Mouse (Mus musculus) adrenal gland, adult 2 months (tissue): Measurements from ENCODE around the gene Msi2. TPM values are rescaled to one million over a fixed set of nuclear protein-coding genes. Genes with fewer than 3 reads are reported as not detected.

Experiments used
- DNase-seq: peaks from one replicate; pipeline ENCODE4 v3.0.0; 2021
- polyA plus RNA-seq: library from polyadenylated mRNA; depleted of rRNA; stranded (reverse); fragments of >200 nt; gene quantifications from 2 replicates; pipeline ENCODE4 v1.2.3, GENCODE M21; 2012
- total RNA-seq, 2 experiments: library from RNA; stranded (reverse); gene quantifications; 2 replicates each; pipeline ENCODE4 v1.2.3; 2021

Gene Msi2
- total and polyA plus RNA-seq, 3 experiments, result 39.1 to 214 (median 205) TPM

DNA sequence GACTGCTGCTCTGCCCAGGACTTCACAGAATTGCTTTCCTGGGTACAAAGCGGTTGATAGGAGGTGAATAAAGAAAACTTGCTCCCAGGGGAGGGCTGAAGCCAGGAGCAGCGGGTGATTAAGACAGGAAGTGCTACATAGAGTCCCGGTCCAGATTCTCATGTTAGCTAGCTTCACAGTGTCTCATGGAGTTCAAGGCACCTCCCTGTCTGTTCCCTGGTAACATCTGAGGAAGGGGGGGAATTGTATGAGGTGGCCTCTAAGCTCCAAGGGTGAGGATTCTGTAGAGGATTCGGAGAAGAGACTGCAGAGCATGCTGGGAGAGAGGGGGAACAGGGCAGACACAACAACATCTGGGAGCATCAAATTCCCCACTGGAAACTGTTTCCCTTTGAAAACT is 233.2 kb downstream of the Msi2 start:
- DNase-seq, result no peak

DNA sequence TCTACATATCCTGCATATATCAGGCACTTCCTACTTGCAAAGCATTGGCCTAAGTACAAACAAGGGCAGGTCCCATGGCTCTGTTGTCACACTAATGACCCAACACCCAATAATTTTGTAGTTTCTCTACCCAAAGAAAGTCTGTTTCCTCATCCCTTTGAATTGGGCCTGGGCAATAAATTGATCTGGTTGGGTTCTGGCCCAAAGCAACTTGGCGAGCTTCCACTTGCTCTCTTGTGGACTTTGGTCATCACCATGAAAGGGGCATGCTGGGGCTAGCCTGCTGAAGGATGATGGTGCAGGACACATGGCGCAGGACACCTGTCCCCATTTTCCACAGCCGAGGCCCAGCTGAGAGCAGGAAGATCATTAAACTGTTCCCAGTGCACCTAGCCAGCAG is 234.3 kb downstream of the Msi2 start:
- no peak for DNase-seq

DNA sequence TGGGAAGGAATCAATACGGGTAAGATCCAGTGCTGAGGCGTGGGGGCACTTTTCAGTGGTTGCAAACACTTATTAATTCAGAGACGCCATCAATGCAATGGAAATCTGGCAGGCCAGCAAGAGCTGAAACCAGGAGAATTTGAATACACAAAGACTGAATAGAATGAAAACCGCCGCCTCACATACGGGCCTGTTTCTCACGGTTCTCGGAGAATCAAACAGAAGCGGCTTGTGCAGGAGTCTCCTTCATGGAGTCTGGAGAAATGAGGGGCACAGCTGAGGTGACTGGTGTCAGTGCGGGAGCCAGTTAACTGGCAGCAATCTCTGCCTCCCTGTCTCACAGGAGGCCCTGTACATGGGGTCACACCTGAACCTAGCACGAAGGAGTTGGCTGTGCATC is 235.7 kb downstream of the Msi2 start:
- DNase-seq, result no peak

DNA sequence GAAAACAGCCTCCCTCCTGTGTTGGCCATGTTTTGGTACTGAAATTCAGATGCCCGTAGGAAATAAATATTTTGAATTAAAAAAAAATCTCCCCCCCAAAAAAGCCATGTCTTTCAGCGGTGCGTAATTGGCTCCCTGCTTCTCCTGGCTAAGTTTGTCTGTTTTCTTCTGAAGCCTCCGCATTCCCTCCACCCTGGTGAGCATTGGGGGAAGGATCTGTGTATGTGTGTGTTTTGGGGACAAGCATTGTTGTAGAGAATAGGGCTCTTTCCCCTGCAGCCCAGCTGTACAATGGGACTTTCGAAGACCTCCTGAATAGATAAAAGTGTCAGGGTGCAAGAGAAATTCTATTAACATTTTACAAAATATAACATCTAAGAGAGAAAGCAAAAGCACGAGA is 236.1 kb downstream of the Msi2 start:
- DNase-seq, result no peak

DNA sequence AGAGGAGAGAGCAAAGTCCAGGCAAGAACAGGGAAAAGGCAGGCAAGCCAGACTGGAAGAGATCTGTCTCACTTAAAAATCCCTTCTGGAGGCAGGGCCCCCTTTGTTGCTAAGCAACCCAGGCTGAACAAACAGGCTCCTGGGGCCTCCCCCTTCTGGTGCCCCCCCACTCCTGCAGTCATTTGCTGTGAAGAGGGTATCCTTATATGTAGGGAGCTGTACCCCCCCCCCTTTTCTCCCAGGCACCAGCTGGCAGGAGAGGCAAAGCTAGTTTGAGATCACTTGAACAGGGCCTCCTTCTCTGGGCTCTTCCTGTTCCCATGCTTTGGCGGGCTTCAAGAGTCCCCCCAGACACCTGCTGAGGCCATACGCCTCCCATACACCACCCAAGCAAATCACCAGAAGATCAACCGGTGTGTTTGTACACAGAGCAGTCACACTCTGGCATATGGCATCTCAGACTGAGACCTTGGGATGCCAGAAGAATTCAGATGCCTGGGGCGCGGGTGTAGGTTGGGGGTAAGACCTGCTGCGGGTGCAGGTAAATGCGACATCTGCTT is 236.6 kb downstream of the Msi2 start:
- DNase-seq, result no peak

DNA sequence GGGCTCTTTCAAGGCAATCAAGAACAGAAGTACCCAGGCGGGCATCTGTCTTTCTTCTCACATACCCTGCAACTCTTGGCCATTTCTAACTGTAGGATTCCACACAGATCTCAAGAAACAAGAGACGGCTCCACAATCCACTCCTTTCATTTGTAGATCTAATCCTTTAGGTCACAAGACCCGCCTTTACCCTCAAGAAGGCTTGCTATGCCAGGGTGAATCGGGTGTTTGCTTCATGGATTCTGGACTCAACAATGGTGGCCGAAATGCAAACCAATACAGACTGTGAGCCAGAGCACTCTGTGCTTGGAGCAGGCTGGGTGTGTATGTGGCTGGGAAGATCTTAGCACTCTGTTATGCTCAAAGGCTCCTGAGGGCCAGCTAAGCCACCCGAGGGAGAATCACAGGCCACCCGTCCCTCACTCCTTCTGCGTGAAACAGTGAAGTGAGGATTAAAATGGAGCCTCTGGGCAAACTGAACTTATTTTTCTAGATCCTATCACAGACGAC is 237.2 kb downstream of the Msi2 start:
- no peak for DNase-seq

DNA sequence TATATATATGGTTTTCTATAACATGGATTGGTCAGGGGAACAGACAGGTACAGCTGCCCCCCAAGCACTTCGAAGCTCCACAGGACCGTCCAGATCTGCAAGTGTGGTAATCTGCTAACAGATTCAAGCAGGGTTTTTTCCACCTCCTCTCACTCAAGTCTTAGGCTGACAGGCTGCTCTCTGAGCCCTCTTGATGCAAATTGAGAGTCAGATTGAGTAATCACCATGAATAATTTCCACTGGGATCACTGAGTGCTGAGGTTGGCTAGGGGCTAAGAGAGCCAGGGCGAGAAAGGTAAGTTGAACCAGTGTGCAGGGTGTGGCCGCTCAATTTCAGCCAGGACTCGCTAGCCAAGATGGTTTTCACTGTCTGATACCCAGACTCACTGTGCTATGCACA is 238.8 kb downstream of the Msi2 start:
- no peak for DNase-seq

DNA sequence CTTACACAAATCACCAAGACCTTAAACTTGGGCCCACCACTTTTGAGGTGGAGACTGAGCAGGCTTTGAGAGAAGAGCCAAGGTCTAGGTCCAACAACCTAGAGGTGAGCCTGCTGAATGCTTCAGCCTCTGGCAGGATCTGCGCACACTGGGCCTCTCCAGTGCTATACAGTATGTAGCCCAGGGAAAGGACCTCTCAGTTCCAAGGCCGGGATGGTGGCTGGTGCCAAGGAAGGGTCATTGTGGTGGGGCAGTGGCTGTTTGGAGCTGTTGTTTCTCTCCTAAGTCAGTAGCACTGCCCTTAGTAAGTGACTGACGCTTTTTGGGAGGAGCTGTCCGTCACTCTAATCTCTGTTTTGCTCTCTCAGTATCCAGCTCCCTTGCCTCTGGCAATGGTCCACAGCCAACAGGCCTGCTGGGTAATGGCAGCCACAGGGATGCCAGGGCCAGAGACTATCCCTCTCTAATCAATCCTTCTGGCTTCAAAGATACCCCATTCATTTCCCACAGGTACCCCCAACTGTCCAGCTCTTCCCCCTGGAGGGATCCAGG is 243.3 kb downstream of the Msi2 start:
- DNase-seq, result peak; percentile 56

DNA sequence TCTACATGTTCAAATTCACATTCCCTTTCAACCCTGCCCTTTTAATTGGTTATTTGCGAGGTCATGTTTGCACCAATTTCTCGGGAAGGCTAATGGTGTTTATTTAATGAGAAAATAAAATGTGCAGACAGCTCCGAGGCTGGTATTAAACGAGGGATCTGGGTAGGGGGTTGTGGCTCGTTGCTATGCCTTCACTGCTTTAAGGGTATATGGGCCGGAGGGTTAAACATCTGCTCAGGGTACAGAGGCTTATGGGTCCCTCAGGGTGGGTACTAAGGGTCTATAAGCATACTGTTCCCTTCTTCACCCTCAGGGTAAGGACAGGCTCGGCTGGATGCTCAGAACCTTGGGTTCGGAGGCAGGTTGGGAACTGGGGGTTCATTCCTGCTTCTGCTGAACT is 245.6 kb downstream of the Msi2 start:
- DNase-seq, result no peak

DNA sequence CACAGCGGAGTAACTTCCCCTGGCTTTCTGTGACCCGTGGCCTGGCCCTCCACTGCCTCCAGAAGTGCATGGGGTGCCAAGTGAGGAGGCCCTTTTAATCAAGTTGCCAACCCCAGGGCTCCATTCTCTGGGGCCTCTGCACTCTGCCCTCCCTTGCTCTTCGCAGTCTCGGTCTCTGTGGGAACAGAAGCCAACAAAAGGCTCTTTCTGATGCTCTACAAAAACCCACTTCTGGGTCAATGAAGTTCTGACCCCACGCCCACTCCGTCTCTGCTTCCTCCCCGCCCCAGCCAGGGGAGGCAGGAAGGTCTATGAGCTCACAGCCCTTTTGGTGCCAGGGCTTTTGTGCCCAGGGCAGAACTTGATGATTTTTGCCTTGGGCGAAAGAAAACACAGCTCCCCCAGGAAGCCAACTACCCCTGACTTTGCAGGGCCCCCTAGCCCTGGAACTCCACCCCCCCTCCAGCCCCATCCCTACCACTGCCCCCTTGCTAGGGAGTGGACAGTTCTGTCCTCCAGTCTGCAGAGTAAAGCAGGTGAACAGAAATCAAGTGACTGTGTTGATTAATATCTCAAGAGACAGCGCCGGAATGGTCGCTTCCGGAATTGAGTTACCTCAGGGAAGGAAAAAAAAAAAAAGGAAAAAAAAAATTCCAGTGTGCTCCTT is 246.2 kb downstream of the Msi2 start:
- DNase-seq, result peak; percentile 49

DNA sequence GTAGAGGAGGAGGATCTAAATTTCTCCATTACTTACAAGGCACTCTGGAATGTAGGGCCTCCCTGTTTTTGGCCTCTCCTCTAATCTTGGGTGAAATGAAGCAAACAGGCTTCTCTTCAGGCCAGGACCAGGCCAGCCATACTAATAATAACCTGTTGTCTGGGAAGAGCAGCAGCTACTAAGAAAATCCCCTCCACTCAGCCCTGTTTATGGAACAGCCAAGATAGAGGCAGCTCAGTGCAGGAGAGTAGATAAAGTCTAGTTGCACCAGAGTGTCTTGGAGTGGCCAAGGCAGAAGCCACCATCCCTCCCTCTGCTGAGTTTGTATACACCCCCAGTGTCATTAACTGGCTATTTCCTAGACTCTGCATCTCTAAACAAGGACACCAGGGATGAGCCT is 247.7 kb downstream of the Msi2 start:
- DNase-seq, result no peak

DNA sequence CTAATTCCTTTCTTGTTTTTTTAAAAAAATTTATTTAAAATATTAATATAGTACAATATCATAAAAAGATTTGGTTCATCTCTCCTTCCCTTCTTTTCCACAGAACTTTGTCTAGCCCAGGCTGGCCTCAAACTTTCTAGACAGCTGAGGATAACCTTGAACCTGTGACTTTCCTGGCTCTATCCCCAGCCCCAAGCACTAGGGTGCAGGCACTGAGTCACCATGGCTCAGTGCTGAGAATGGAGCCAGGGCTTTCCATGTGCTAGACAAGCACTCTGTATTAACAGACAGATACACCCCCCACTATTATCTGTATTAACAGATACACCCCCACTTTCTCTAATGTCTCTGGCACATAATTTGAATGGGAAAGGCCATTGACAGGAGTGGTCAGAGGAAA is 249.3 kb downstream of the Msi2 start:
- peak; percentile 75 for DNase-seq

DNA sequence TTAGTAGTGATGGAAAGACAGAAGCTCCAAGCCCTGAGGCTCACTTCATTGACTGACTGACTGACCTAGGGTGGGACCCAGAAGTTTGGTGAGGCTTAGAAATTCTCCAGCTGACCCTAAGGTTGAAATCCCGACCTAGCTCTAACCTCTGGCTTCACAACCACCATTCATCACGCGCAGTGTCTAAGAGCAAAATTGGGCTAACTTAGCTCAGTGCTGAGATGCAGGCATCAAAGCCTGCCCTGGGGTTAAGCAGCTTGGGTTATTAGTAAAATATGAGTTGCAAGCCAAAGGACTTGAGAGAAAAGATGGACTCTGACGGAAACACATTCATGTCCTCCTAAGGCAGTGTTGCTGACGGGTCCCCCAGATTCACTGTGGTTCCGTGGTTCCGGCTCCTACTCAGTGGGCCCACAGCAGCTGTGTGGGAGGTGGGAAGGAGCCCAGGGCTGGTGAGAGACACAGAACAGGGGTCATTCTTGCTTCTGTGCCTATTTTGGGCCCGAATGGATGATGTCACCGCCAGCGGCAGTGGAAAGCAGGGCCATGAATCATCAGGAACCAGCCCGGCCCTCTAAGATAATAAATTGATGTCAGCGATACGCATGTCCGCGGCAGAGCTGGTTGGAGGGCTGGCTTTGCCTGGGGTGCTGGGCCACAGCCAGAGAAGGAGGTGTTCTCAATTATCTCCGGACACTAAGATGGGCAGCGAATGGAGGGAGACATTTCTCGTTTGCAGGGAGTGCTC is 250.6 kb downstream of the Msi2 start:
- DNase-seq, result peak; percentile 93

DNA sequence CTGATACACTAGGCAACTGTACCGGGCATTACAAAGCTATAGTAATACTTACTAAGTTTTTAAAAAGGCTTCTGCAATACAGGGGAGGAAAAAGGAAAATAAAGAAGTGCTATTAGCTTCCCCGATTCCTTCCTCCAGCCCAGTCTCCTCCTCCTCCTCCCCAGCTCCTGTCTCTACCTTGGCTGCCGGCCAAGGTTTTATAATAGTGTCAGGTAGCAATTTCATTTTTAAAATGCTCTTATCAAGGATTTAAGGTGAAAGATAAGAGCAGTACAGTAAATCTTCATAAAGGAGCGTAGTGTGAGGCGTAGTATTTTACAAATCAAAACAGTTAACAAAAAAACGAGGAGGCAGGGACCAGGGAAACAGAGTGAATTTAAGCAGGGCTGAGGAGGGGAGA is 254.4 kb downstream of the Msi2 start:
- DNase-seq, result no peak

DNA sequence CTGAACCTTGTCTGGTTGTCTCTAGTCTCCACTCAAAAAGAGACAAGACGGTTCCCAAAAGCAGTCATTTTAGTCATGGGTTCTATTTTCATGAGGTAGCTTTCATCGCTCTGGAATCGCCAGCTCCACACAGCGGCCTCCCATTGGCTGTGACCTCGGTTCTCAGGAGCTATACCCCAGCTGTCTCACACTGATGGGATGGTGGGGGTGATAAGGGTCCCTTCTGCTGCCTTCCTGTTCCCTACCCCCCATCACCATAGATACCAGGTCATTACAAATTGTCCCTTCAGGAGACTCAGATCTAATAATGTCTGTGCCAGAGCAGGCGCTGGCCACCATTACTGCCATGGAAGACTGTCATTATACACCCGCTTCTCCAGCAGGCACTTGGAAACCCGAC is 255.5 kb downstream of the Msi2 start:
- no peak for DNase-seq

DNA sequence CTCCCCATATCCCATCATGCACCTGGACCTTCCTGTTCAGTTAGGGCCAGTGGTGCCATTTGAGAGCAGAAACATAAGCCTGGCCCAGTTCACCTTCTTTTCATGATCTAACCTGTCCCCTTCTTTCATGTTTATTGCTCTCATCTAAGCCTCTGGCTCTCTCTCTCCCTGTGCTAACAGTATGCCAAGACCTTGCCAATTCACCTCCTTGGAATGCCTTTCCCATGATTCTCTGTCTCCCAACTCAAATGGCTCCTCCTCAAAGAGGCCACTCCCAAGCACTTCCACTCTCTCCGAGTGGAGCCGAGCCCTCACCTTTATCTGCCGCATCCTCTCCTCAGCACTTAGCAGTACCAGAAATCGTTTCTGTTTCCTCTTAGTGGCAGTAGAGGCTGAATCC is 256.7 kb downstream of the Msi2 start:
- no peak for DNase-seq

DNA sequence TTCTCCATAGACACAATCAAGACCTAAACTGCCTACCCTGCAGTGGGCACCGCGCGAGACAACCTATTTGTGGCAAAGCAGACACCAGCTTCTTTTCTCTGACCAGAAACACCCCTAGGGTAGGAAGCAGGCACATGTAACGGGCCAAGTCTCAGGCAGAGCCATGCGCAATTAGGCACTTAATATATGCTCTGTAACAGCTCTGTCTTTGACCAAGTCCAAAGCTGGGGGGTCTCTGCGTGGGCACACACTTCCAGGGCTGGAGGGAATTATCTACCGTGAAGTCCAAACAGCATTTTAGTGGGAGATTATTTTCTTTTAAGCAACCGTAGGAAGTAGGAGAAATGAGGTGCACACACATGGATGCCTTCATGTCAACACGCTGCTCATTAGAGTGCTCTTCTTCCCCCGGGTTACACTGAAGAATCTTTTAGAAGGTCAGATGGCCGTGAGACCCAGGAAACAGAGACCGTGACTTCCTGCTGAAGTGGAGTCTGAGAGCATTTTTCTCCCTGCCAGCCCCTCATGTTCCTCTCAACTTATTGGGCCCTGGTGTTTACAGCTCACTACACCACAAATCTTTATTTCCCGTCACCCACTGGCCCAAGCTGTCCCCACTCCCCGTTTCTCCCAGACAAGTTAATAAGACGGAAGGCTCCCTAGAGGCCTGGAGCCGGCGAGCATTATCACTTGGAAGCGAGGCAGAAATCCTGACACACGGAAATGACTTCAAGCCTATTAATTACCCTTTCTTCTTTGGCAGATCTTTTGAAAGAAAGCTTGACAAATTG is 258.2 kb downstream of the Msi2 start:
- DNase-seq, result no peak

DNA sequence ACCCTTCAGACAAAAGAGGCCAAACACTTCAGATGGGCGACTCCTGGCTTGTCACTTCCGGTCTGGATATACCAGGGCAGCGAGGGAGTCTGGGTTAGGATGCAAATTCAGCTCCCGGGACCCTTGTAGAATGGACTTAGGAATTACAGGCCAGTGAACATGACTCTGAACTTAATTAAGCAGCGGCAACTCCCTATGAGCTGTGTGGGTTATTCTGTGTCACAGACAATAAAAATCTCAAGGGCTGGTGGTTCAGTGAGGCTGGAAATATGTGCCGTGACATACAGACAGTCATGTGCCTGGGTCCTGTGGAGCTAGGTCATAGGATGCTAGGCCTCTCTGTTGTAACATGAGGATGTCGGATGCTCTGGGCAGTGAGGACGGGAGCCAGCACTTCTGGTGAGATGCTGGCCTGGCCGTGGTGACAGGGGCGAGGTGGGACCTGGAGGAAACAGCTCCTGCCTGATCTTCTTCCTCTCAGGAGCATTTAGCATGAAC is 261.0 kb downstream of the Msi2 start:
- DNase-seq, result no peak

DNA sequence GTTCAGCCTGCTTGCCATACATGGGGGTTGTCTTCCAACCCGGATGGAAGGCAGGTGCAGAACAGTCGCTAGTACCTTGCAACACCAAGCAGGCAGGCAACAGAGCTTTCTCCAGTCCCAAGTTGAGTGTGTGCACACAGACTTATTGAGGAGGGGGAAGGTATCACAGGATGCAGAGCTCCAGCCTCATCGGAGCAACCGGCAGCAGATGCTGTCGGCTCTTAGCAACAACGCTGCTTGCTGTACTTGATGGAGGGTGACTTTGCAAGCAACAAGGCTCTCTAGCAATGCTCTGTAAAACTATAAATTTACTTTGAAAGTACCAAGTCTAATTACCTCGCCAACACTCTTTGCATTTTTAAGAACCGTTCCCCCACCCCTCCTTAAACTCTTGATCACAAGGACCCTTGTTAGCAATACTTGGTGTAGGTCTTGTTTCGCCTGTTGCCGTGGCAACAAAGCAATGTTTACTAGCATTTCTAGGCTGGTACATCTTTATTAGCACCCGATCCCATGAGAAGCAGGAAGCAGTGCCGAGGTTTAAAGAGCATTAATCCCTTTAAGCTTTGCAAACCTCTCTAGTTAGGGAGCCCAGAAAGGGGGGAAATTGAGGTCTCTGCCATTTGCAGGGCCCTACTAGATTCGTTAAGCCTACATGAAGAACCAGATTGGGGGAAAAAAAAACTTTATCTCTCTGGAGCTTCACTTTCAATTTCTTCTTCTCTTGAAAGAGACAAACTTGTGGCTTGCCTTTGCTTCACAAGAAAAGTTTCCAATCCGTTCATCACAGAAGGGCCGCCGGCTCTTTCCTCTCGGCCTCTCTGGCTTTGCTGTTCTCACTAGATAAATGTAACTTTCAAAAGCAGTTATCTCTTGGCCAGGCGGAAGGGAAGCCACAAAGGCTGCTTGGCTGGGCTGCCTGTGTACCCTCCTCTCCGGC is 263.2 kb downstream of the Msi2 start:
- no peak for DNase-seq

DNA sequence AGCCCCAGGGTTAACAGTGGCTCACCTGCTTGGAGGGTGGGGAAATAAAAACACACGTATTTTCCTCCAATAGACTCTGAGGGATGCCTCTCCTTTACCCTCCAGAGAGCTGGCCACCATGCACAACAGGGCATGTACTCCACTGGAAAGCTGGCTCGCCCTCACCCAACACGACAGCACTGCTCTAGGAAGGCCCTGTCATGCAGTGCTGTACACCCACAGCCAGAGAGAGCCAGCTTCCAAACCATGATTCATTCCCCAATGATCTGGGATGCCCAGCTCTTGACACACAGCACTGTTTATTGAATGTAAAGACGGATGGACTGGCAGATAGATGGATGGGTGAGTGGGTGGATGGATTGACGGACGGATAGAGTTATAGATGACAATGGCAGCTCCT is 269.1 kb downstream of the Msi2 start:
- no peak for DNase-seq

DNA sequence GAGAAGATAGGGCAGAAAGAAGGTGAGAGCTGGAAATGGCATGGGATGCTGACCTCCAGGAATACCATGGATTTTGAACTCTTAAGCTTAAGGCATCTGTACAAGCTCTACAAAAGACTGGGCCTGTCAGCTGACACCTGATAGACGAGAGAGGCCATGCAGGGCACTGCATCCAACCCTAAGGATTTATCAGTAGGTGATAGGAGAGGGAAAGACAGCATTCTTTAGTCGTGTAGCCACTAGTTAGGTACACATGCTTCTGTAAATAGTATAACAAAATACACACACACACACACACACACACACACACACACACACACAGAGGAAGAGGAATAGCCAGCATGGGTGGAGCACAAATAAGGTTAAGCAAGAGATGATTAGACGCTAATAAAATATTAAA is 269.7 kb downstream of the Msi2 start:
- no peak for DNase-seq
